Mouse (Mus musculus): Measurements from ENCODE around the gene Tpm1. TPM values are rescaled to one million over a fixed set of nuclear protein-coding genes. Genes with fewer than 3 reads are reported as not detected.

The Tpm1 gene
- total RNA-seq, 4 experiments from 2014 or later: 179 to 185 (median 182) TPM

- no peak for DNase-seq (ENCODE audit: low spot score in 2 of 2)
Measured at GRCm38 (mm10) chr9:67046881-67047605, 2.2 kb downstream of the Tpm1 start.

DNA sequence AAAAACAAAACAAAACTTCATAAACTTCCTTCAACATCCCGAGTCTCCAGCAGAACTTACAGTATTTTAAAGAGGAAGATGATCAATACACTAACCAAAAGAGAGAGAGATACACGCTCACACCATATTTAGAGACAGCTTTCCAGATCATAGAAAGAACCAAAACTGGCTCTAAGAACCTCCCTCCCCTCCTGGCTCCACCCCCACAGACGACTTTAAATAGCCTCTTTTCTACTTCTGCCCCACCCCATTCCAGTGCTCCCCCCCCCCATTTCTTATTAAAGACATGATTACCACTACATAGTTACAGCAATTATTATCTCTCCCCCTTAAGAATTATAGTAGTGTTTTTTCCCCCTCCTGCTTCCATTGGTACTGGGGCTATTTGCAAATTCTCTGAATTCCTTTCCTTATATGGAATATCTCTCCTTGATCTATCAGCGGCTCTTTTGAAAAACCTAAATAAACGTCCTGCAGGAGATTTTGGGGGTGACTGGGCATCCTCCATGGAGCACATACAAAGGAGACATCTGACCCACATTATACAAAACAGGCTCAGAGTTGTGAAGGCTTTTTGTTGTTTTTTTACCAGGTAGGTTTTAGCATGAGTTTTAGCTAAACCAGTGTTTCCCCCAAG lies 3.1 kb downstream of the Tpm1 start:
- DNase-seq (ENCODE audit: low spot score in 2 of 2): no peak

GRCm38 (mm10) chr9:67045306-67045675 lies 3.9 kb downstream of the Tpm1 start:
- DNase-seq (ENCODE audit: low spot score in 2 of 2): no peak

- DNase-seq (ENCODE audit: low spot score in 2 of 2): peak; percentile 65 to 75
Measured at GRCm38 (mm10) chr9:67044551-67045305, 4.5 kb downstream of the Tpm1 start.

- peak; percentile 98 to 100 for DNase-seq (ENCODE audit: low spot score in 2 of 2)
Measured at GRCm38 (mm10) chr9:67043231-67044199, 5.7 kb downstream of the Tpm1 start.

DNA sequence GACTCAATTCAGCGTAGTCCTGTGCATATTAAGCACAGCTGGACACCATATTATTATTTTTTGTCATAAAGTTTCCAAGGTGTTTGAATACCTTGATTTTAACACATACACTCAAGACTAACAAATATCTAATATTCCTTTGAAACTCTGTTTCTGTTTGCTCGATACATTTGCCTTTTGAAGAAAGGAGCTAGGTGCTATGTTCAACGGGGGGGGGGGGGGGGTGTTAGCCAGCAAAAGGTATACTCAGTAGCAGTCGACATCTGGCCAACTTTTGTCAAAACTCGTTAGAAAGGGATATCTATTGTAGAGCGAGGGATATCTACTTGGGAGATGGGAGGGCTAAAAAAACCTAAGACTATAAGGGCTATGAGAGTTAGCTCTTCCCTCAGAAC lies 6.4 kb downstream of the Tpm1 start:
- DNase-seq (ENCODE audit: low spot score in 2 of 2): no peak

- no peak for DNase-seq (ENCODE audit: low spot score in 2 of 2)
Measured at GRCm38 (mm10) chr9:67041840-67042812, 7.1 kb downstream of the Tpm1 start.

GRCm38 (mm10) chr9:67040963-67041839 lies 8.0 kb downstream of the Tpm1 start:
- DNase-seq (ENCODE audit: low spot score in 2 of 2): no peak

DNA sequence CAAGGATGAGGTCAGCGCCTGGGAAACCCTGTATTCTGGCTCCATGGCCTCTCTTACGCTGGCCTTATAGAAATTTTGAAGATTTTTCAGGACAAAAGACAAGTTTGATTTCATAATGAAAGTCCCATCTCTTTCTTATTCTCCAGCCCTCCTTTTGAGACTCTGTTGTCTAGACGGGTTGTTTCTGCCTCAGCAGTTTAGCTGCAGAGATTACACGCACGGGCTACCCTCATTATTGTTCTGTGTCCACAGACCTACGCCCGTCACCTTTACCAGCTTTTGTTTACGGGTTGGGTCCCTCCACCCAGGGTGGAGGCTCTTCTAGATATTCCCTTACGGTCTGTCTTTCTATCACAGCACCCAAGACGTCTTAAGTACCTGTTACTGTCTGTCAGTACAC lies 9.3 kb downstream of the Tpm1 start:
- DNase-seq (ENCODE audit: low spot score in 2 of 2): no peak

DNA sequence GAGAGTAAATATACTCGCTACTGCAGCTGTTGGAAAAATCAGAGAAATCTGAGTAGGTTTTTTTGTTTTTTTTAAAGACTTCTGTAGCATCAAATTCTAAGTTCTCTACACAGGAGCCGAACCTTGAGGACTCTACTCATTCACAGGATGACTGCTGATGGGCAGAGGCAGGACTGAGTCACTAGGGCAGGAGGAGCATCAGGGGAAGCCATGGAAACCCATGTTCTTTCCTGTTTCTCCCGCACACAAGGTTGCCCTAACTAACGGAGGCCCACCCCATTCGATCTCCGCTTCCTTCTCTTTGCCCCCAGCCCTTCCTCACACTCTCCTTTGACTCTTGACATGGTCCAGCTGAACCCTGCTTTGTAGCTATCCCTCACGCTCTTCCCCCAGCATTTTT lies 10.5 kb downstream of the Tpm1 start:
- DNase-seq (ENCODE audit: low spot score in 2 of 2): no peak

DNA sequence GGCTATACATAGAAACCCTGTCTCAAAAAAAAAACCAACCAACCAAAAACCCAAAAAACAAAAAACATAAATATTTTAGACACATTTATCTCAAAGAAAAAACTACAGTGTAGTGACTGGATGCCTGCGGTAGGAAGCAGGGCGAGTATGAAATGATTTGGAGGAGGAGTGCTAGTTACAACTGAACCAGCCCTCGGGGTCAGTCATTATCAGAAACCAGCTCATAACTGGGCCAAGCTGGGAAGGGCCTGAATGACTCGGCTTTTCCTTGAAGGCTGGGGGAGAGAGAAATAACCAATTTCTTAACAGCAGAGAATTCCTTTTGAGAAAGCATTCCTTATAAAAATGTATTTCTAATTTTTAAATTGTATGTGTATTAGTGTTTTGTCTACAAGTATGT lies 11.5 kb downstream of the Tpm1 start:
- no peak for DNase-seq (ENCODE audit: low spot score in 2 of 2)

GRCm38 (mm10) chr9:67036527-67037118 lies 12.6 kb downstream of the Tpm1 start:
- DNase-seq (ENCODE audit: low spot score in 2 of 2): no peak

DNA sequence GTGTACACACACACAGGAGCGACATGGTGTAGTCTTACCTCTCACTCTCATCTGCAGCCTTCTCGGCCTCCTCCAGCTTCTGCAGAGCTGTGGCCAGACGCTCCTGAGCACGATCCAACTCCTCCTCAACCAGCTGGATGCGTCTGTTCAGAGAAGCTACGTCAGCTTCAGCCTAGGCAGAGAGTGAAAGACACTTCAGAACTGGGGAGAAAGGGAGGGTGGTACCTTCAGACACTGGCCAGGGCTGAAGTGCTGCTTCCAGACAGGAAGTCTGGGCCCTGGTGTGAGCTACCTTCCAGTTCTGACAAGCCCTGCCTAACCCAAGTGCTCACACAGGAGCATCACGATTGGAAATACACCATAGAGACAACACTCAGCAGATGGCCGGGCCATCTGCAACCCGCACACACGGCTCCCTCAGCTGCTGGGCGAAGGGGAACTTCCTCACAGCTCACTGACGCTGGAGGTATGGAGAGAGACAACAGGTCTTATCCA lies 13.2 kb downstream of the Tpm1 start:
- DNase-seq (ENCODE audit: low spot score in 2 of 2): peak; percentile 67 to 79

GRCm38 (mm10) chr9:67034677-67035076 lies 14.5 kb downstream of the Tpm1 start:
- DNase-seq (ENCODE audit: low spot score in 2 of 2): no peak

- DNase-seq (ENCODE audit: low spot score in 2 of 2): no peak
Measured at GRCm38 (mm10) chr9:67033016-67033415, 16.2 kb downstream of the Tpm1 start.

DNA sequence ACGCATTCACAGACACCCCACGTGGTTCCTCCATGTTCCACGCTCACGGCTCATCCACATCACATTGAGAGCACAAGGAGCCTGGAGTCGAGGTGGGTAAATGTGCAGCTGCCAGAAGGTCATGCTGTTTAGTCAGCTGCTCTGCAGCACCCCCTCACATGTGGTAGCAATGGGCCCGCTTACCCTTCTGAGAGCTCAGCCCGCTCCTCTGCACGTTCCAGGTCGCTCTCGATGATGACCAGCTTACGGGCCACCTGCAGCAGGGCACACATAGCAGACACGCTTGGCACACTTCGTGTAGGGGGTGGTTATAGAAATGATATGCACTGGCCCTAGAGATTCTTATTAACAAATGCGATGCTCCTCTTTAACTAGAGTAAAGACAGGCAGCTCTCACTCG lies 16.6 kb downstream of the Tpm1 start:
- no peak for DNase-seq (ENCODE audit: low spot score in 2 of 2)

DNA sequence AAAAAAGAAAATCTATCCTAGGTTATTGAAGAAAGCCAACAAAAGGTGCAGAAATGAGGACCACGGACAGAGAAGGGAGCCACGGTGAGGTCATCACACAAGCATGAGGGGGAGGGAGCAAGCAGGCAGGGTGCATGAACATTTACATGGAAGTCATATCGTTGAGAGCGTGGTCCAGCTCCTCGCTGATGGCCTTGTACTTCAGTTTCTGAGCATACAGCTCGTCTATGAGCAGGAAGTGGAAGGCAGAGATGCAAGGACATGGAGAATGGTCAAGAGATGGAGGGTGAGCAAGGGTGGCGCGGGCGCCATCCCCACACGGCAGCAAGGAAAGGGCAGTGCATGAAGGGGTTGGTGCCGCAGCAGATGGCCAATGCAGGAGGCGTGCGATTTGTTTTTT lies 19.7 kb downstream of the Tpm1 start:
- DNase-seq (ENCODE audit: low spot score in 2 of 2): no peak

DNA sequence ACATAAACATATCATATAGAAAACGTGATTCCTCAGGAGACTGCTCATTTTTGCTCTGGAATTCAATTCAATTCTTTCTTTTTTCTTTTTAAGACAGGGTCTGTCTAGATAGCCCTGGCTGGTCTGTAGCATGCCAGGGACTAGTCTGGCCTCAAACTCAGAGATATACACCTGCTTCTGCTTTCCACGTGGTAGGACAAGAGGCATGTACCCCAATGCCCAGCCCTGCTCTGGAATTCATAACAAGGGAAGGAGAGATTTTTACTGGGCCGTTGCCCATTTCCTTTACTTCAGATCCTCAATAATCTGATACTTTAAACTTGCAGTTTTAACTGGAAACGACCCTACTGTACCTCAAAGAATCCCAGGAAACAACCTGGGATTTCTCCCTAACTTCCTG lies 20.3 kb downstream of the Tpm1 start:
- no peak for DNase-seq (ENCODE audit: low spot score in 2 of 2)
